ENCODE assay signal across 11 mouse cellular contexts in the genomic region with DNA sequence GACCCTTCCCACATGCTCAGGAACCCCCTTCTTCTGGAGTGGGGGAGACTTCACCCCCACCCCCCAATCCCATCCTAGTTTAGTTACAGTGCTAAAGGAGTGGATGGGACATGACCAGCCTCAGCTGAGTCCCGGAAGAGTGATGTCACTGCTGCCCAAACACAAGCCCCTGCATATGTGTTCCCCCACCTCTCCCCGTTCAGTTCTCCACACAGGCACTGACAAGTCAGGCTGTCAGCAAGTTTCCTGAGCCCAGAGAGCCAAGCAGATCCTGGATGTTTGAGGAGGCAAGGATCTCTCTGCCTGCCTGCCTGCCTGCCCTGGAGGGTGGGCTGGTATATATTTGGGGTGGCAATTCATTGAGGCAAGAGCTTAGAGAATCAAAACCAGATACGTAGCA. TPM values are rescaled to one million over a fixed set of nuclear protein-coding genes. Genes with fewer than 3 reads are reported as not detected.
DNase-seq lines count a peak whose midpoint lies in the region; ATAC-seq and TF ChIP-seq lines count a peak whose summit lies in the region.
"Had no signal": no experiment of that assay in that cellular context is flagged by ENCODE, and none has a peak within 500 bp of the region (broad histone marks: within the 10 kb centered on the region; RNA-seq: fewer than 3 reads in every experiment).

No protein-coding gene starts in this region.

- WGBS in embryonic facial prominence, embryonic 15.5 days, result 13% methylated on average over 3 of the region's 3 CpGs
- WGBS in hindbrain, embryonic 15.5 days, result 16% methylated on average over 3 of the region's 3 CpGs
- WGBS in neural tube, embryonic 11.5 days, result 25% methylated on average over 3 of the region's 3 CpGs

- DNase-seq in left cerebral cortex, adult 2 months (ENCODE audit: extremely low spot score in 1 of 2, low spot score in 2 of 2), result no peak
- DNase-seq in left cerebral cortex, adult 8-10 months (ENCODE audit: low spot score in 2 of 2), result no peak
- DNase-seq in neural tube, embryonic 11.5 days (ENCODE audit: low spot score), result peak; percentile 41
- no peak for DNase-seq in urinary bladder, postnatal 25 days (ENCODE audit: low spot score)
- no peak for DNase-seq in ovary, postnatal 36 days (ENCODE audit: low spot score)
- no peak for DNase-seq in kidney, postnatal 4 days
- DNase-seq: liver, embryonic 13.5 days; thymus, adult 2 months had no signal

- peak overlapping the region; percentile 93 for H3K27ac ChIP-seq in left cerebral cortex, adult 2 months
- H3K27ac ChIP-seq in embryonic facial prominence, embryonic 15.5 days (replicated peaks), result peak overlapping the region; percentile 58
- peak overlapping the region; percentile 85 for H3K27ac ChIP-seq in hindbrain, embryonic 15.5 days (replicated peaks)
- no peak overlapping the region for H3K27ac ChIP-seq in neural tube, embryonic 11.5 days (ENCODE audit: low read depth, low read length)
- H3K27ac ChIP-seq: liver, embryonic 13.5 days had no signal

- H3K4me1 ChIP-seq in embryonic facial prominence, embryonic 15.5 days, result peaks cover 56% of the 10 kb centered on the region
- H3K4me1 ChIP-seq in hindbrain, embryonic 15.5 days (replicated peaks), result peaks cover 41% of the 10 kb centered on the region
- H3K4me1 ChIP-seq in neural tube, embryonic 11.5 days (ENCODE audit: control insufficient read depth, insufficient read depth, low read length), result peaks cover 45% of the 10 kb centered on the region

- peak overlapping the region; percentile 73 for H3K4me3 ChIP-seq in left cerebral cortex, adult 2 months
- peak overlapping the region; percentile 31; the same call in 1 of the 2 replicates for H3K4me3 ChIP-seq in embryonic facial prominence, embryonic 15.5 days (replicated peaks)
- H3K4me3 ChIP-seq in hindbrain, embryonic 15.5 days, result peak overlapping the region; percentile 47
- no peak overlapping the region for H3K4me3 ChIP-seq in neural tube, embryonic 11.5 days (ENCODE audit: low read depth, low read length)
- H3K4me3 ChIP-seq: liver, embryonic 13.5 days had no signal

- intact Hi-C loops in left cerebral cortex, adult 2 months (cut with DNase I), result loop anchor here (10.0 kb wide), 1 partner anchor 456 kb away; no protein-coding TSS in a partner anchor

- H3K27me3 ChIP-seq in embryonic facial prominence, embryonic 15.5 days, result no peaks in the 10 kb centered on the region
- H3K27me3 ChIP-seq in hindbrain, embryonic 15.5 days, result peaks cover 4% of the 10 kb centered on the region; the same call in 1 of the 2 replicates
- no peaks in the 10 kb centered on the region for H3K27me3 ChIP-seq in neural tube, embryonic 11.5 days (ENCODE audit: control insufficient read depth, insufficient read depth, low read length)
- H3K27me3 ChIP-seq: liver, embryonic 13.5 days had no signal

- H3K9ac ChIP-seq in embryonic facial prominence, embryonic 15.5 days, result no peak overlapping the region
- H3K9ac ChIP-seq in hindbrain, embryonic 15.5 days, result peak overlapping the region; percentile 62
- peak overlapping the region; percentile 50; the same call in 1 of the 2 replicates for H3K9ac ChIP-seq in neural tube, embryonic 11.5 days (ENCODE audit: low read length)
- H3K9ac ChIP-seq: liver, embryonic 13.5 days had no signal

- H3K9me3 ChIP-seq in embryonic facial prominence, embryonic 15.5 days (replicated peaks), result no peaks in the 10 kb centered on the region
- no peaks in the 10 kb centered on the region for H3K9me3 ChIP-seq in hindbrain, embryonic 15.5 days
- no peaks in the 10 kb centered on the region for H3K9me3 ChIP-seq in neural tube, embryonic 11.5 days (ENCODE audit: control insufficient read depth, low read length)
- H3K9me3 ChIP-seq: liver, embryonic 13.5 days had no signal

- H3K4me2 ChIP-seq in embryonic facial prominence, embryonic 15.5 days (replicated peaks), result peak overlapping the region; percentile 55
- peak overlapping the region; percentile 84 for H3K4me2 ChIP-seq in hindbrain, embryonic 15.5 days
- no peak overlapping the region for H3K4me2 ChIP-seq in neural tube, embryonic 11.5 days (ENCODE audit: low read depth)
- H3K4me2 ChIP-seq: liver, embryonic 13.5 days had no signal

- TF ChIP-seq CTCF in left cerebral cortex, adult 2 months (IDR thresholded peaks at IDR 0.05), result no peak

- peaks cover 11% of the 10 kb centered on the region for H3K36me3 ChIP-seq in embryonic facial prominence, embryonic 15.5 days
- H3K36me3 ChIP-seq in hindbrain, embryonic 15.5 days, result peaks cover 13% of the 10 kb centered on the region; the same call in 1 of the 2 replicates
- peaks cover 6% of the 10 kb centered on the region; the same call in 1 of the 2 replicates for H3K36me3 ChIP-seq in neural tube, embryonic 11.5 days (ENCODE audit: control insufficient read depth, insufficient read depth, low read length)

- peak; percentile 7; the same call in 1 of the 2 replicates for ATAC-seq in embryonic facial prominence, embryonic 15.5 days (ENCODE audit: insufficient number of reproducible peaks, low FRiP score, low TSS enrichment, low read depth)
- ATAC-seq in hindbrain, embryonic 15.5 days (ENCODE audit: low FRiP score, low read depth), result peak; percentile 27
- ATAC-seq in neural tube, embryonic 11.5 days (ENCODE audit: insufficient read depth, low FRiP score, low TSS enrichment), result no peak

RNA-seq across cellular contexts. Expression of gene Mdfi, which starts 44.7 kb away (rescaled TPM):
- under 1 TPM in 1 of 2 experiments, not detected in 1; 0.48 TPM for total RNA-seq in left cerebral cortex, adult 2 months (2021)
- 1 to 10 TPM in 1 of 4 experiments, under 1 TPM in 3; 0.43 to 1.2 (median 0.58) TPM for total RNA-seq in left cerebral cortex, adult 8-10 months (2022)
- 21.2 and 25.3 TPM in 2 replicates for polyA plus RNA-seq in embryonic facial prominence, embryonic 15.5 days (2015; fragmentation: Nextera tagmentation; extraction: Ambion mirVana)
- polyA plus RNA-seq in hindbrain, embryonic 15.5 days (2015; fragmentation: Nextera tagmentation; extraction: Ambion mirVana), result 4.0 and 4.2 TPM in 2 replicates
- polyA plus RNA-seq in neural tube, embryonic 11.5 days (2014; fragmentation: Nextera tagmentation; extraction: Ambion mirVana), result 43.4 and 50.3 TPM in 2 replicates
- polyA plus RNA-seq: G1E had no signal

RNA-seq across cellular contexts. Expression of gene Foxp4, which starts 45.2 kb away (rescaled TPM):
- total RNA-seq in left cerebral cortex, adult 2 months (2021), result 10 to 100 TPM; 43.1 to 50.6 TPM
- 10 to 100 TPM; 39.9 to 63.6 (median 49.6) TPM for total RNA-seq in left cerebral cortex, adult 8-10 months (2022)
- polyA plus RNA-seq in embryonic facial prominence, embryonic 15.5 days (2015; fragmentation: Nextera tagmentation; extraction: Ambion mirVana), result 17.0 and 19.3 TPM in 2 replicates
- 34.3 and 42.2 TPM in 2 replicates for polyA plus RNA-seq in hindbrain, embryonic 15.5 days (2015; fragmentation: Nextera tagmentation; extraction: Ambion mirVana)
- 34.5 and 35.8 TPM in 2 replicates for polyA plus RNA-seq in neural tube, embryonic 11.5 days (2014; fragmentation: Nextera tagmentation; extraction: Ambion mirVana)
